Mouse (Mus musculus) CH12.LX (cell line): ENCODE results near the gene Cx3cr1.

ENCODE experiments used
- CTCF ChIP-seq, 2 experiments: IDR thresholded peaks in 1 of 2; conservative IDR thresholded peaks in 1 of 2; 2 replicates each; pipeline ENCODE4 v1.5.1; 2011 to 2012; ENCODE audit warnings: low read depth in 2 of 2, low read length in 2 of 2, improper control_type of control experiment in 1 of 2, inconsistent platforms in 1 of 2, mild to moderate bottlenecking in 1 of 2, moderate library complexity in 1 of 2
- EP300 ChIP-seq: IDR thresholded peaks from 2 replicates; pipeline ENCODE4 v1.6.1; 2011; ENCODE audit warnings: low read length, improper control_type of control experiment
- MAZ ChIP-seq: IDR thresholded peaks from 2 replicates; pipeline ENCODE4 v1.6.1; 2012; ENCODE audit warnings: low read depth, mild to moderate bottlenecking, inconsistent platforms, low read length, improper control_type of control experiment, moderate library complexity
- POLR2A ChIP-seq: IDR thresholded peaks from 2 replicates; pipeline ENCODE4 v1.6.1; 2011; ENCODE audit warnings: low read depth, mild to moderate bottlenecking, improper control_type of control experiment, low read length
- TCF12 ChIP-seq: IDR thresholded peaks from 2 replicates; pipeline ENCODE4 v1.6.1; 2014; ENCODE audit warnings: low read depth, mild to moderate bottlenecking, inconsistent platforms, low read length, improper control_type of control experiment
- USF1 ChIP-seq: IDR thresholded peaks from 2 replicates; pipeline ENCODE4 v1.6.1; 2014; ENCODE audit warnings: low read depth, mild to moderate bottlenecking, inconsistent platforms, low read length, improper control_type of control experiment
- ZMIZ1 ChIP-seq: IDR thresholded peaks from 2 replicates; pipeline ENCODE4 v1.6.1; 2012; ENCODE audit warnings: low read depth, mild to moderate bottlenecking, inconsistent platforms, low read length, improper control_type of control experiment

DNA sequence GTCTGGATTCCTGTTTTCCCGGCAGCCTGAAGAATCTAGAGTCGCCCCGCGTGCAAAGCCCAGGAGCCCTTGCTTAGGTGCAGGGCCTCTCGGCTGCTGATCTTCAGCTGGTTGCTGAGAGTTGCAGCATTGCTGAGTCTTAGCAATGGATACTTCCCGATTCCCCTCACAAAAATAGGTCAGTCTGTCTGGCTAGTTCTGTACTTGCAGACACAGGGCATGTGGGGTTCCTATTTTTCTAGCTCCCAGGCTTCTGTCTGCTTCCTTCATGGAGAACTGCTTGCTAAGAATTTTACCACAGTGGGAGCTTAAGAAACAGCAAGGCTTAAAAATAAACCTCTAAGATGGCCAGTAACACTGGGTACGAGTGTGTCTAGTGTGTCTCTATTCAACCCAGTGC is 32.3 kb downstream of the Cx3cr1 start:
- TF ChIP-seq USF1 (no peak), EP300 (no peak), MAZ (no peak), ZMIZ1 (no peak), TCF12 (no peak), POLR2A (no peak), CTCF (conservative IDR thresholded peaks at IDR 0.05 in 1 of 2, IDR thresholded peaks at IDR 0.05 in 1 of 2; ENCODE audit: low read depth in 2 of 2, low read length in 2 of 2) (no peak)
